Mouse (Mus musculus) liver, embryonic 12.5 days (tissue): Measurements from ENCODE around the gene Hltf. TPM values are rescaled to one million over a fixed set of nuclear protein-coding genes. Genes with fewer than 3 reads are reported as not detected.
A peak's percentile ranks its signal among the peaks of the same experiment; 100 is the strongest.

Experiments used
- ATAC-seq: fragments of 200-750 bp; cut with Nextera tagmentation; 2 replicates; pipeline ENCODE4 v1.8.0; 2017; ENCODE audit warnings: moderate number of reproducible peaks, mild to moderate bottlenecking, moderate library complexity
- H3K27ac ChIP-seq: fragments of 300-500 bp; sonication (generic); 2 replicates; pipeline ENCODE4 v1.5.1; 2016; ENCODE audit warnings: mild to moderate bottlenecking
- H3K27me3 ChIP-seq: fragments of 300-500 bp; sonication (generic); replicated peaks from 2 replicates; pipeline ENCODE4 v1.6.1; 2016; ENCODE audit warnings: mild to moderate bottlenecking, moderate library complexity
- H3K36me3 ChIP-seq: fragments of 300-500 bp; sonication (generic); 2 replicates; pipeline ENCODE4 v1.6.1; 2016; ENCODE audit warnings: mild to moderate bottlenecking, moderate library complexity
- H3K4me1 ChIP-seq: fragments of 300-500 bp; sonication (generic); 2 replicates; pipeline ENCODE4 v1.6.1; 2016
- H3K4me2 ChIP-seq: fragments of 300-500 bp; sonication (generic); 2 replicates; pipeline ENCODE4 v1.6.1; 2016; ENCODE audit warnings: mild to moderate bottlenecking, moderate library complexity
- H3K4me3 ChIP-seq: fragments of 300-500 bp; sonication (generic); 2 replicates; pipeline ENCODE4 v1.5.1; 2016; ENCODE audit warnings: mild to moderate bottlenecking, moderate library complexity
- H3K9ac ChIP-seq: fragments of 300-500 bp; sonication (generic); 2 replicates; pipeline ENCODE4 v1.6.1; 2016; ENCODE audit warnings: mild to moderate bottlenecking, moderate library complexity
- H3K9me3 ChIP-seq: fragments of 300-500 bp; sonication (generic); replicated peaks from 2 replicates; pipeline ENCODE4 v1.6.1; 2016; ENCODE audit warnings: mild to moderate bottlenecking, moderate library complexity
- WGBS: fragments of 180-500 bp; shearing (Covaris S2); methylation state at CpG from one replicate; pipeline ENCODE4 v1.1.7; 2016; ENCODE audit not compliant: insufficient replicate concordance; 5-methylcytosine and 5-hydroxymethylcytosine counted together
- polyA plus RNA-seq: library from polyadenylated mRNA; unstranded; fragments of >200 nt; fragmentation: Nextera tagmentation; extraction: Ambion mirVana; gene quantifications from 2 replicates; pipeline ENCODE4 v1.2.1, GENCODE M21; 2016

Hltf gene
- polyA plus RNA-seq, 1 experiment from 2014 or later: 13.3 TPM

- H3K4me1 ChIP-seq: peaks cover 20% of the 10 kb centered on the region; the same call in 1 of the 2 replicates
- no peaks in the 10 kb centered on the region for H3K27me3 ChIP-seq
- no peak overlapping the region for H3K9ac ChIP-seq
- ATAC-seq: no peak
- 80% methylated on average over 3 of the region's 3 CpGs for WGBS
- H3K9me3 ChIP-seq: no peaks in the 10 kb centered on the region
- peaks cover 40% of the 10 kb centered on the region for H3K36me3 ChIP-seq
- H3K27ac ChIP-seq: no peak overlapping the region
- H3K4me2 ChIP-seq: no peak overlapping the region
- no peak overlapping the region for H3K4me3 ChIP-seq
Observed at GRCm38 (mm10) chr3:20151651-20152050, 94.0 kb downstream of the Hltf start.

GRCm38 (mm10) chr3:20154531-20155367 is 97.1 kb downstream of the Hltf start, which contains the start of gene Gyg:
Gene Gyg (minus strand): TSS chr3:20155317.
- Histone ChIP-seq H3K27ac (peak within 1 kb of the TSS; percentile 13; the same call in 1 of the 2 replicates), H3K36me3 (peaks cover 12% of the 10 kb centered on the region; the same call in 1 of the 2 replicates), H3K4me1 (peaks cover 20% of the 10 kb centered on the region; the same call in 1 of the 2 replicates), H3K4me2 (peak within 1 kb of the TSS; percentile 88), H3K9ac (peak within 1 kb of the TSS; percentile 73), H3K4me3 (peak within 1 kb of the TSS; percentile 68), H3K9me3 (no peaks in the 10 kb centered on the region; the same call in 1 of the 2 replicates), H3K27me3 (no peaks in the 10 kb centered on the region)
- ATAC-seq: peak; percentile 91
- WGBS: under 1% methylated on average over 73 of the region's 73 CpGs

- Histone ChIP-seq H3K9me3 (no peaks in the 10 kb centered on the region; the same call in 1 of the 2 replicates), H3K9ac (peak overlapping the region; percentile 73; the same call in 1 of the 2 replicates), H3K36me3 (peaks cover 4% of the 10 kb centered on the region; the same call in 1 of the 2 replicates), H3K4me3 (peak overlapping the region; percentile 68), H3K4me1 (peaks cover 20% of the 10 kb centered on the region; the same call in 1 of the 2 replicates), H3K27me3 (no peaks in the 10 kb centered on the region), H3K27ac (no peak overlapping the region), H3K4me2 (peak overlapping the region; percentile 88)
- no peak for ATAC-seq
- WGBS: 63% methylated on average over 6 of the region's 6 CpGs
Observed at GRCm38 (mm10) chr3:20155476-20155875, 97.9 kb downstream of the Hltf start.

DNA sequence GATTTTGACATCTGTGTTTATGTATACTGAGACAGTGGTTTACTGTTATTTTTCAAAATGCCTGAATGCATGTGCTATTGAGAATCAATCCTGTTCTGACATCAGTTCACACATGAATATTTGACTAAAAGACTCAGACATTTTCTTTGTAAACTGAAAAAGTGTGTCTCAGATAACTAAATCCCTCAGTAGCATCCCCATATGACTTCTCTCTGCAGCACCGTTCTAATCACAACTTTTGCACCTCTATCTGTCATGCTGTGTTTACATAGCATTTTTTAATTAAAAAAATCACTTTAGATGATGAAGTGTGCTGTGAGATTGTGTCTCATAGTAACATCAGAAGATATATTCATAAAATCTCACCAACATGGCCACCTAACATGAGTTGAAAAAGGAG is 109.9 kb downstream of the Hltf start:
- H3K4me3 ChIP-seq: no peak overlapping the region
- WGBS: 66% methylated on average over 1 of the region's 1 CpGs

More for the DNA sequence above, 109.9 kb downstream of the Hltf start:
- Histone ChIP-seq H3K9ac (no peak overlapping the region), H3K4me2 (no peak overlapping the region), H3K9me3 (no peaks in the 10 kb centered on the region), H3K27ac (no peak overlapping the region), H3K36me3 (no peaks in the 10 kb centered on the region), H3K4me1 (no peaks in the 10 kb centered on the region), H3K27me3 (no peaks in the 10 kb centered on the region)
- no peak for ATAC-seq

Other genes with a start within 250 kb of the Hltf start
- gene Cp, start 100.8 kb upstream of the Hltf start, polyA plus RNA-seq: 0.68 and 0.77 TPM in 2 replicates
- gene Hps3, start 22.5 kb upstream of the Hltf start, polyA plus RNA-seq: 9.0 and 9.1 TPM in 2 replicates
- 26.6 and 27.4 TPM in 2 replicates for gene Gyg, start 97.5 kb downstream of the Hltf start, polyA plus RNA-seq
- gene Cpa3, start 184.4 kb downstream of the Hltf start, polyA plus RNA-seq: 3.6 and 4.2 TPM in 2 replicates
- gene Cpb1, start 217.9 kb downstream of the Hltf start, polyA plus RNA-seq: 0.06 TPM in 1 of 2 replicates, not detected in the other